Mouse (Mus musculus) stomach, postnatal 0 days (tissue): ENCODE measurements at regions not wholly inside any gene's neighbourhood (a gene's known extent, or its start where the extent isn't known, plus 50 kb on each side); places are given as distances from the start of the nearest gene placed in this dataset.

ENCODE experiments used
- CTCF ChIP-seq: IDR thresholded peaks from 2 replicates; pipeline ENCODE4 v1.5.1; 2016; ENCODE audit warnings: antibody characterized with exemption, low read depth, mild to moderate bottlenecking, moderate library complexity
- EP300 ChIP-seq: optimal IDR thresholded peaks from 2 replicates; pipeline ENCODE3; 2016; ENCODE audit warnings: antibody characterized with exemption

- peak; percentile 51 for TF ChIP-seq CTCF
- TF ChIP-seq EP300: no peak
Observed at GRCm38 (mm10) chrX:42360173-42360931, 129.1 kb upstream of the Tex13c2 start.
